Mouse (Mus musculus): ENCODE measurements around the gene Stom.

Gene Stom

DNA sequence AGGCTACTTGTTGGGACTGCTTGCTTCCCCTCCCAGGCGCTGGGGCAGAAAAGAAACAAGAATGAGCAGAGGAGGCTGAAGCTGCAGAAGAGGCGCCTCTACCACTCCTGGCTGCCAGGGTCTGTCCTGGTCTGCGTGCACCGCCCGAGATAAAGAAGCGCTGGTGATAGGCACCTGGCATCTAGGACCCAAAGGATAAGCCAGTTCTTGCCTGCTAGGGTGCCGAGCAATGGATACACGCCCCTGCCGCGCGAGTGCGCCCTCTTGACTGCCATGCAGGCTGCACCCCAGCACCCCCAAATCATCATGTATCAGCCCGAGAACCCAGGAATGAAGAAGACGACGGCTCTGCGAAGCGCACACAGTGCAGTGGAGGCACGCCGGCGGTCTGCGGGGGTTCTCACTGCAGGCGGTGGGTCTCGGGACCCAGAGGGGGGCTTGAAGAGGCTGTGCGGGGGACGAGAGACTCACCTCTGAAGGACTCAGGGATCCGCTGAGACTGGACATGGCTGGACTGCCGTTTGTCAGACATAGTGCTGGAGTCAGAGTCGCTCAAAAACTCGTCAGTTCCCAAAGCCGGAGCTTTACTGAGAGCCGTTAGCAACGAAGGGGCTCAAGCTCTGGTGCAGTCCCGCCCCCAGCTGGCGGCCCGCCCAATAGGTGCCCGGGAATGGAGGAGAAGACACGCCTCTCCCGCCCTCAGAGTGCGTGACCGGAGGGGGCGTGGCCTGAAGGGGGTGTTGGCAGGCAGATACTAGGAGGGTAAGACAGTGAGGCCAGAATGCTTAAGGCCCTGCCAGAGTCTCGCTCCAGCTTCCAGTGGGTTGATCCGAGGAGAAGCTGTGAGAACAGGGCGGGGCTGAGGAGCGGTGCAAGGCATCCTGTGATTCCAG, at the start of gene Stom:
Gene Stom (minus strand): TSS at position 589 of the 893 bp plus-strand sequence.
- DNase-seq = peak; percentile 98

- DNase-seq = no peak
Measured at GRCm38 (mm10) chr2:35385441-35385871, 48.7 kb upstream of the Stom start.

GRCm38 (mm10) chr2:35379306-35379705, 42.5 kb upstream of the Stom start:
- DNase-seq = no peak

DNA sequence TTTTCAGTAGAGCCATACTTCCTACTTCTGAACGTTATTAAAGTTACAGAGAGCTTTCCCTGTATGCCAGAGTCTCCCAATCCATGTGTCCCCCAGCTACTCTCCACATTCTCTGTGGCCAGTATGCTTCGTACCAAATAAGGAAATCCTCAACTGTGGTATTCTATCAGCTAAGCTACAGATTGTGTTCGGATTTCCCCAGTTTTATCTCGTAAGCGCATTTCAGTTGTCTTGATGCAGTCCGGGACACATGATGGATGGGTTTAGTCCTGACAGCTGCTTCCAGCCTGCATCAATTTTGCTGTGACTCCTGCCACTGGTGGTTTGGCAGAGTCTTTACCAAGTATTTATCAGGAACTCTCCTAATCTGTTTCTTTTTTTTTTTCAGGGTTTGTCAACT, 40.8 kb upstream of the Stom start:
- DNase-seq = no peak

DNA sequence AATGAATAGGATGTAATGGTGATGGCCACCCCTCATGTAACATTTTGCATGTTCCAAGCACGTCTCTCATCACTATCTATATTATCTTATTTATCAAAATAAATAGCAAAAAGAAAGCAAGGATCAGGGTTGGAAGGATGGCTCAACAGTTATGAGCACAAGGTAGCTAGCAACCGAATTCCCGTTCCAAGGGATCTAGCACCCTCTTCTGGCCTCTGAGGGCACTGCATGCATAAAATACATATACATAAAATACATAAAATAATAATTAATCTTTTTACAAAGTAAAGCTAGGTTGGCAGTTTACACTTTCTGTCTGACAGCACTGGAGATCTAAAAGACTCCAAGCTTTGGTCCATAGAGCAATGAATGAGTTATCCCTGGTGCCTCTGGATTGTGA, 36.2 kb upstream of the Stom start:
- no peak for DNase-seq

DNA sequence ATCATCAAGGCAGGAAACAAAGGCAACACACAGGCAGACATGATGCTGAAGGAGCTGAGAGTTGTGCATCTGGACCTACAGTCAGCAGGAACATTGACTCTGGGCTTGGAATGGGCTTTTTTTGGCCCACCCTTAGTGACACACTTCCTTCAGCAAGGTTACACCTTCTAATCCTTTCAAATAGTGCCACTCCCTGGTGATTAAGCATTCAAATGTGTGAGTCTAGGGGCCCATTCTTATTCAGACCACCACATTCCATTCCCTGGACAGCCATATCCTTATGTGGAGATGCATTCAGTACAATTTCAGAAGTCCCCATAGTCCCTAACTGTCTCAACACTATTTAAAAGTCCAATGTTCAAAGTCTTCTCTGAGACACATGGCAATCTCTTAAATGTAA, 33.9 kb upstream of the Stom start:
- DNase-seq = no peak

DNA sequence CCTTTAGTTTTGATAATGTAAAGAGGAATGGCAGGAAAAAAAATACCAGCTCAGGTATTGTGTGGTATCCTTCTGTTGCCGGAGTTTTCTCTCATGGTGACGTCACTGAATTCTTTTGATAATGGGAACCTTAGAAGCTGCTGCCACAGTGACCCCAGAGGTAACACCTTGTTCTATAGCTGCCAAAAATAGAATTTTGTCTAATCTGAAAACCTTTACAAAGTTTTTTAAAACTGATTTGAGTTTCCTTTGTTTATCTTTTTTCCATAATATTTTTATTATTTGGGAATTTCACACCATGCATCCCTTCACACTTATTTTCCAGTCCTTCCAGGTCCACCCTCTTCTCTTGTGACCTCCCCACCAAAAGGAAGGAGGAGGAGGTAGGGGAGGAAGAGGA, 30.9 kb upstream of the Stom start, which contains the start of gene 4930568D16Rik:
Gene 4930568D16Rik (minus strand): TSS at position 101 of the 400 bp plus-strand sequence.
- no peak for DNase-seq

DNA sequence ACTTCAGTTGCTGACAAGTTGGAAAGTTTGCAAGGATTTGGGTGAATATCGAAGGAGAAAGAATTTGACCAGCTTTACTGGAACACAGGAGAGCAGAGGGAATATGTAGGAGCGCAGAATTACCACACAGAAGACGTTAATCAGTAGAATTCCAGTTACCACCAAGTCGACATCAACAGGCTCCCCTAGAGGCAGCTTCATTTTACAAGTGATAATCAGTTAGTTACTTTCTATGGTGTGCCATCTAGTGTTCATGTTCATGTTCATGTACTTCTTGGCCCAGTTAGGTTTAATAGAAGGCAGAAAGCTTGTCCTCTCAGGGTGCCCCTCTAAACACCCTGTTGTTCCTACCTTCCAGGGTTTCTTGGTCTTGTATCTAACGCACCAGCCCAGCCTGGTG, 12.4 kb upstream of the Stom start:
- DNase-seq = no peak

DNA sequence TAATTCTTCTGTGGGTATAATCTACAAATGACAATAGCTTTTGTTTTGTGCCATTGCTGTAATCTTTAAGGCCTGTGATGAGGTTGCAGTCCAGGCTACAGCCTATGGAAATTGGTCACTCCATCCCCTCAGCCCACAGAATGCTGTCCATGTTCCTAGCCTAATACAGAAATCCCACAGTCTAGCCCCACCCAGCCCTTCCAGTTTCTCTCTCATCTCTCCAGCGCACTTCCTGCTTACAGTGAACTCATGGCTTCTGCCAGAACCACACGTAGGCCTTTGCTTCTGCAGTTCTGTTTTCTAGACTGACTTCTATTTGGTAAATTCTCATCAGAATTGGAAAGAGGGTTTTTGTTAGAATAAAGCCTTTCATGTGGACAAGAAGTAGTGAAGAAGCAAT, 9.2 kb upstream of the Stom start:
- no peak for DNase-seq

DNA sequence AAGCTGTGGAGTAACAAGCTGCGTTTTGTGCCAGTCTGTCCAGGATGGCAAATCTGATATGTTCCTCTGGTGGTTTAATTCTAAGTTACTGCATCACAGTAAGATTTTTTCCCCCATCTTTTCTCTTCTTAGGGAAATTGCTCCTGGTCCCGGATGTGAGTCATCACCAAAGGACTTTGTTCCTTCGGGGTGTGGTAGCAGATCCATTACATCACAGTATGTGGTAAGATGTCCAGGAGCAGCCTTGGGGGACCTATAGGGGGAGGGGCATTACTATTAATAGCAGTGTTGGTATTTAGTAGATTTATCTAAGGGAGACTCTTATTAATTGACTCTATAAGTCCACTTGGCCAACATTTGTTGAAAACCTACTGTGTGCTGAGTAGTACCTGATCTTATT, 5.8 kb upstream of the Stom start:
- no peak for DNase-seq

GRCm38 (mm10) chr2:35338707-35339106, 1.9 kb upstream of the Stom start:
- DNase-seq = no peak

DNA sequence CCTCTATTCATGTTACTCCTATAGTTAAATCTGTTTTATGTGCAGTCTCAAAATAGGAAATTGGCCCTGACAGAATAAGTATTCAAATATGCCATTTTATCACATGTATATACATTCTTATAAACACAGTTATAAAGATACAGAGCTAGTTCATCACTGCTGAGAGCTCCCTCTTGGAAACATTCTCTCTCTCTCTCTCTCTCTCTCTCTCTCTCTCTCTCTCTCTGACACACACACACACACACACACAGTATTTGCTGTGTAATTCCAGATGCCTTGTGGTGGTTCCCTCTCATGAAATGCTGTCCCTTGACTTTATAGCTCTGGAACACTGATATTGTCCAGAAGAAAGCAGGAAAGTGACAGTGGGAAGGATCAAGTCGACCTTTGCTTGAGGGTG, 1.3 kb upstream of the Stom start:
- no peak for DNase-seq

- DNase-seq = no peak
Measured at GRCm38 (mm10) chr2:35337419-35337818, 643 bp upstream of the Stom start.

DNA sequence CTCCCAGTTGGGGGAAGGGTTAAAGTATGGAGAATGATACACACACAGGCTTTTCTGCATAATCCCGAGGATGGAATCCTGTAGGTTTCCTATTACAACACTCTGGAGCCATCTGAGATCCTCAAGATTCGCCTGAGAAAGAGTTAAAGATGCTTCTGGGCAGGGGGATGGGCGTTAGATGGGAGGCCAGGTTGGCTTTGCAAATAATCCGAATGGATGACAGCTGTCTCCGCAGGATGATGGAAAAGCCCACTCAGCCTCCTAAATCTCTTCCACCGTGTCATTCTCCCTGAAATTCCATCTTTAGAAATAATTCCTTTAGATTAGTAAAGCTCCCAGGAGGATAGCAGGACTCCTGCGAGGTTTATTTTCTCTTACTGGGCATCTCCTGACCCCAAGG, 1.2 kb downstream of the Stom start:
- DNase-seq = no peak

- no peak for DNase-seq
Measured at GRCm38 (mm10) chr2:35333670-35334069, 3.1 kb downstream of the Stom start.

DNA sequence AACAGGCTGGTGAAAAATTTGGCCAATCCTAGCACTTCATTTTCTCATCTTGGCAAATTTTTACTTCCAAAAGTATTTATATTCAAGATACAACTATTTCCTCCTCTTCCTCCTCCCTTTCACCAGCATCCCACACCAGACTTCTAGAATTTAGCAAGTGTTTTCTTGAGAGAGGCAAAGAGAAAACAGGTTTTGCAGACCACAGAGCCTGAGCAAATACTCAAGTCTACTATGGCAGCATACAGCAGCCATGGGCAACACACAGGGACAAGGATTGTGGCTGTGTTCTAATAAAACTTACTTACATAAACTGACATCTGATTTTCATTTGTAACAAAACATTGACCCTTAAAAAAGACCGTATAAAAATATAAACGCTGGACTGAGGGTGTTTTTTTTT, 5.6 kb downstream of the Stom start:
- no peak for DNase-seq

- DNase-seq = no peak
Measured at GRCm38 (mm10) chr2:35329061-35329460, 7.7 kb downstream of the Stom start.

DNA sequence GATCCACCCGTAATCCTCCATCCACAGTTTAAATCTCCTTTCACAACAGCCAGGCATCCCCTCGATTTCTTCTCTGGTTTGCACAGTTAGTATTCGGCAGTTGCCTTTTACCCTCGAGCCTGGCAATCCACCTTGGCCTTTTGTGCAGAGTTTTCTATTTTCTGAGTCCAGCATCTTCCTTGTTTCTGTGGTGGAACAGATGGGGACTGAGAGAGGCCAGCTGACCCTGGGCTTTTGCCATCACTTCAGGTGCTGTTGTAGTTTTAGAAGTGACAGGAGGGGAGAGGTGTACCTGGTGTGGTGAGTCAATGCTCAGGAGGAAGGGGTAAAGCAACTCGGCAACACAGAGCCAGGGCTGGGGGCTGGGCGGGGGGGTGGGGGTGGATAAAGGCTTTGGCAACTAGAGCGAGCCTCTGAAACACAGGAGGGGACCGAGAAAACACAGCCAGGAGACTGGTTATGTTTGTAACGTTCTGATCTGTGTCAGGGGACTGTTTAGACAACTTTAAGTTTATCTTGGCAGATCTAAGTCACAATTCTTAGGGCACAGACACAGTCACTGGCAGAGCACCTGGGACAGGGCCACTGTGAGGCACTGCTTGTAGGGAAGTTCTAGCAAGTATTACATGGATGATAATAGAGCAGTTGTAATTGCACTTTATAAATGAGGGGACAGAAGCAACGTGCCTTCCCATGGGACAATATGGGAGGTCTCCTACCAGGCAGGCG, 8.5 kb downstream of the Stom start:
- DNase-seq = no peak

DNA sequence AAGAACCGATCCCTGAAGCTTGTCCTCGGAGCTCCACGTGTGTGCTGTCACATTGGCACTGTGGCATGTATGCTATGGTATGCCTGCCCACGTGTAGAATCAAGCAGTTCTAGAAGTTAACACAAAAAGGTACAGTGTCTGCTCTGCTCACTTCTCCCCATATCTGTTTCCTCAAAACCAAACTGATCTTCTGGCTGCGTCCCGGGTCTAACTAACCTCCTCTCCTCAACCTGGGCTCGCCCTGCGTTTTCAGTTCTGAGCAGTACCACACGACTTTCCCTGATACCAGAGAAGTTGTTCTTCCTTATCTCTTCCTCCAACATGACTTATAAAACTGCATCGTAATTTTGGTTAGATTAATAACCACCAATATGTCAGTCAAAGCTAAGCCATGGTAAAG, 9.2 kb downstream of the Stom start:
- DNase-seq = no peak

- DNase-seq = no peak
Measured at GRCm38 (mm10) chr2:35326931-35327330, 9.8 kb downstream of the Stom start.

DNA sequence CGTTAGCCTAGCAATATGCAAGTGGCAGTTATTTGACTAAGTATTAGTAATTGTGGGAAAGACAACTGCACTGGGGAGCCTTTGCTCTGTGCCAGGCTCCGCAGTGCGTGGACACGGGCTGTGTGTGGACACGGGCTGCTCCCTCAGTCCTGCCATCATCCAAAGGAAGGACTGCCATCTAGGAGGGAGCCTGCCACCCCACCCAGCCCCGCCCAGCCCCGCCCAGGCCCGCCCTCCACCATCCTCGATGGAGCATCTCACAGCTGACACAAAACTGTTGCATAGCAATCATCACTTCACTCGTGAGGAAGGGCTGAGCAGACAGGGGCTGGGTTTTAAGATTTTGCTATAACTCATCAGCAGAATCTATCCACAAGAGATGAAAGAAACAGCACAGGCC, 10.8 kb downstream of the Stom start:
- no peak for DNase-seq

DNA sequence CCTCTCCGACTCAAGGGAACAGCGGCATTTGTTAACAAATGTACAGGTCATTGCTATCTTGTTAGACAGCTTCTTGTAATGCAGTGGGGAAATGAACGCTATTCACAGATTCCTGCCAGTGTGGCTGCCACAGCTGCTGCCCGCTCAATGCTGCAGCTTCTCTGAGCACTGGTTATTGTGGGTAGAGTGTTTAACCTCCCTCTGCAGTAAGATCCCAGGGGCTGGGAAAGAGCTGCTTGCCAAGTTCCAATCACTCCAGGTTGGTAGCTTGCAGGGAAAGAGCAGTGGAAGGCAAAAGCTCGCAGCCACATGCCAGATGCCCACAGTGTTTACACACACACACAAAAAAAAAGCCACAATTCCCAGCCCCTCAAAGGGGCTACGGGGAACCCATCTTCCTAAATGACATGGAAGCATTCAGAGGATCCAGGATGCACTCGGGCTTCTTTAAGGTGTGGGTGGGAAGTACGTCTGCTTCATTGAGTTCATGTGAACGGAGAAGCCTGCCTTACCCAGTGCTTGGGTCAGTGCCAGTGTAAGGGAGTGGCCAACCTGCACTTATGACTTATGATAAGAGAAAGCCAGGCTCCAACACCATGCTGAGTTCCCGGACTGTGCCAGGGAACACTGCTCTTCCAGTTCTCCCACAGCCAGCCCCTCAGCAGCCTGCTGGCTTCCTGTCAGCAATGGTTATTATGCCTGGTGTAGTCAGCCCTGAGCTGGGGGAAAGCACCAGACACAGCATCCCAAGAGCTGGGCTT, 14.2 kb downstream of the Stom start:
- peak; percentile 6 for DNase-seq

DNA sequence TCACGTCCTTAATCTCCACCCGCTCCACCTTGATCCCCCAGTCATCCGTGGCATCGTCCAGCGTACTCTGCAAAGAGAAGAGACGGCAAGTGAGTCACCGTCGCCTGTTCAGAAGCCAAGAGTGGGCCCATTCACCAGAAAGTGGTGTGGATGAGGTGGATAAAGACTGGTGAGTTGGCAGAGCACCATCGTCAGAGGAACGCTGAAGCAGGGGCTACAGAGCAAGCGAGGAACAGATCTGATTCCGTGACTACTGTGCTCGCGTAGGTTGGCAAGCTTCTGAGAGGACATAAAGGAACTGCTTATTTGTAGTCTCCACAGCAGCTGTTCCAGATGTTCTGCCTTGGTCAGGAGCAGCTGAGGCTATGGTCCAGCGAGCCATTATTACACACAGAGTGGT, 16.4 kb downstream of the Stom start:
- DNase-seq = no peak
